Mouse (Mus musculus): ENCODE results near the gene Hmgcl. TPM values are rescaled to one million over a fixed set of nuclear protein-coding genes. Genes with fewer than 3 reads are reported as not detected.
A peak's percentile ranks its signal among the peaks of the same experiment; 100 is the strongest.

The Hmgcl gene
- total RNA-seq, 2 experiments from 2014 or later = 33.6 to 36.3 TPM

DNA sequence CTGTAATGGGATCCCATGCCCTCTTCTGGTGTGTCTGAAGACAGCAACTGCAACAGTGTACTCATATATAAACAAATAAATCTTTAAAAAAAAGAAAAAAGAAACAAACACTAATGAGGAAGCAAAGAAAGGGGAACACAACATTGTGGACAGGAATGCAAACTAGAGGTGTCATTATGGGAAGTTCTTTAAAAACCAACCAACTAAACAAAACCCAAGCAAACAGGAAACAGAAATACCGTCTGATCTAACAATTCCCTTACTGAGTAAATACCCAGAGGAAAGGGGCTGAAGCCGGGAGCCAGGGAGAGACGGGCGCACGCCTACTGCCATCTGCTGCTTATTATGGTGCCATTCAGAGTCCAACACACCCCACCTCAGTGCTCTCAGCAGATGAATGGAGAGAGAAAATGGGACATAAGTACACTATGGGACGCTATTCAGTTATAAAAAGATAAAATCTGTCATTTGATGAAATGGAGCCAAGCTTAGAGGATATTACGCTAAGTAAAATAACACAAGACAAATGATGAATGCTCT lies 35.3 kb downstream of the Hmgcl start:
- peak; percentile 62 to 69 for DNase-seq (ENCODE audit: low spot score in 2 of 2)

DNA sequence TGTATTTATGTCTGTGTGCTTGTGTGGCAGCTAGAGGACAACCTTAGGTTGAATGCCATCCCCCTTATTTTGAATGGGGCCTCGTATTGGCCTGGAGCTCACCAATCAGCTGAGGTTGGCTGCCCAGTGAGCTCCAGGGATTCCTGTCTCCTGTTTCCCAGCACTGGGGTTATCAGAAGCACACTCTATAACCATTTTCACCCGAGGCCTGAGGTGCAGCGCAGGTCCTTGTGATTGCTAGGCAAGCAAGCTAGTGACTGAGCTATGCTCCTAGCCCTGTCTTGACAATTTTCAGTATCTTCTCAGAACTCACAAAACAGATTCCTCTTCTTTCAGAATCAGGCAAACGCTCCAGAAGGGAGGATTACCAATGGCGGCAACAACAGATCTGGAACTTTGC lies 38.3 kb downstream of the Hmgcl start:
- DNase-seq (ENCODE audit: low spot score in 2 of 2) = no peak

DNA sequence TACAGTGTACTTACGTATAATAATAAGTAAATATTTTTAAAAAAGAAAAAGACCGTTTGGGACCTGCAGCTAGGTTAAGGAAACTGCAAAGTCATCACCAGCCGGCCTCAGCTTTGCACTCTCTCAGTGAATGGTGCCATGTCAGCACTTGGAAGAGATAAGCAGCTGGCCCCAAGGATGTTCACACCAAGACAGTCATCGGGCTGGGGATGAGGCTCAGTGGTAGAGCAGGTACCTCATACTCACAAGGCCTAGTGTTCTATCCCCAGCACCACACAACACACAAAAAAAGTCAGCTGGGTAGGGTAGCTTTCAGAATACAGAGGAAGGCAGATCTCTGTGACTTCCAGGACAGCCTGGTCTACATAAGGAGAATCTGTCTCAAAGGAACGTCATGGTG lies 38.9 kb downstream of the Hmgcl start:
- DNase-seq (ENCODE audit: low spot score in 2 of 2) = no peak

DNA sequence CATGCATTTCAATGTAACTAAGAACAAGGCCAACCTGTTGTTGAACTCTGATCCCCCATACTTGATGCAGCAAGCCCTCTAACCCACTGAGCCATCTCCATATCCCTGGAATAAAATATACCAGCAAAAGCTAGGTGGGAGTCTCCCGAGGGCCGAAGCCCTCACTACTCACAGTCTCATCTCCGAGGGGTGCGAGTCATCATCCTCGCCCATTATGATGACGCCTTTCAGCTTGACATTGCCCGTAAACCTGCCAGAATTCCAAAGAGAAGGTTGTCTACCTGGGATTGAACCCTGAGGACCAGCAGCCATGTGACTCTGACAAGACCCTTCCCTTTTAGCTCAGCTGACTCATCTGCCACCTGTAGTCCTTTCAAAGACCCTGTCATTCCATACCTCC lies 39.5 kb downstream of the Hmgcl start:
- DNase-seq (ENCODE audit: low spot score in 2 of 2) = no peak

DNA sequence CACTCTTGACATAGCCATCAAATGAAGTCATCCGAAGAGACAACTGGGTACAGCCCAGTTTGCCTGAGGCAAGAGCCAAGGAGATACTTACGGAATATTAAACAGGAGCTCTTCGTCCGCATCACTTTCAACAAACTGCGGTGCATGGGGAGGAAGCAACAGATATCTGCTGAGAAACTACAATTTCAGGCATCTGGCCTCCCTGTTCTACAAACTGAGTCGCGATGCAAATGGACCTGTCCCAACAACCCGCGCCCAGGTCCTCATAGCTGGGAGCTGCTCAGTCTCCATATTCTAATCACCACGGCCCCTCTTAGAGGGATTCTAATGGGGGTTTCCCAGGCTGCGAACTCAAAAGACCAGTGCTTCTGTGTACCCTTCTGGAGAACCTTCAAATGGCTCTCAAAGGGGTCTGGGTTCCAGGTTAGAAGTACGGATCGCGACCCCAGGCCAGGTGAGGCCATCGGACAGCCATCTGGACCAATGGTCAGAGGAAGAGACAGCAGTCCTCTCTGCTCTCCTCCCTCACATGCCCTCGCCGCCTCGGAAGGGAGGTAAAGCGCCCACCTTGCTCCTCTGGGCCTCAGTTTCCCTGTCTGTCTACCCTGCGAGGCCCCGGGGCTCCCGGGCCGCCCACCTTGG lies 40.2 kb downstream of the Hmgcl start:
- DNase-seq (ENCODE audit: low spot score in 2 of 2) = no peak

DNA sequence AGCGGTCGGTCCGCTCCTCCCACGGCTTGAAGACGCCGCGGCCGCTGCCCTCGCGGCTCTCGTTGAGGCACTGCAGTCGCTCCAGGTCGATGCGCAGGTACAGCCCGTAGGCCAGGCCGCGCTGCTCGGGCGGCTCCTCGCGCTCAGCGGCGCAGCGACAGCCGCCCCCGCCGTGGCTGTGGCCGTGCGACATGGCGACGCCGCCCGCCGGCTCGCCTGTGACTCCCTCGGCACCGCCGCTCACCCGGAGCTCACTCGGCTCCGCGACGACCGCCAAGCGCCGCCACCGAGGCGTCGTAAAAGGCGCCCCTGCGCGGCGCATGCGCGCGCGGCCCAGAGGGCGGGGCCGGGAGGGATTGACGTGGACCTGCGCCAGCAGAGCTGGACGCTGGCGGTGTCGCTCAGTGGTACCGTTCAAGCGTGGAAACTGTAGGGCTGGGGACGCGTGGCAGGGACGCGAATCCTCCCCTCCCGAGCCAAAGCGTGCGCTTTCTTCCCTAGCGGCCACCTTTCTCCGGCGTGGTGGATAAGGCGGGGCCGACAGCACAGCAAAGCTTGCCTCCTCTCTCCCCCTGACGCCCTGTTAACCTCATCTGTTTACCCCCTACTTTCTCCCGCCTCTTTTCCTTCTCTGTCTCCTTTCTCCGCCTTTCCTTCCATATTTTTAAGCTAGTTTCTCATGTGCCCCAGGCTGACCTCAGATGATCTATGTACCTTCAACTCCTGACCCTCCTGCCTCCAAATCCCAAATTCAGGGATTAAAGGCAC lies 40.9 kb downstream of the Hmgcl start, which contains the start of gene Pithd1:
Pithd1 (minus strand) TSS at position 322 of the 768 bp plus-strand sequence.
- DNase-seq (ENCODE audit: low spot score in 2 of 2) = peak; percentile 92 to 95

DNA sequence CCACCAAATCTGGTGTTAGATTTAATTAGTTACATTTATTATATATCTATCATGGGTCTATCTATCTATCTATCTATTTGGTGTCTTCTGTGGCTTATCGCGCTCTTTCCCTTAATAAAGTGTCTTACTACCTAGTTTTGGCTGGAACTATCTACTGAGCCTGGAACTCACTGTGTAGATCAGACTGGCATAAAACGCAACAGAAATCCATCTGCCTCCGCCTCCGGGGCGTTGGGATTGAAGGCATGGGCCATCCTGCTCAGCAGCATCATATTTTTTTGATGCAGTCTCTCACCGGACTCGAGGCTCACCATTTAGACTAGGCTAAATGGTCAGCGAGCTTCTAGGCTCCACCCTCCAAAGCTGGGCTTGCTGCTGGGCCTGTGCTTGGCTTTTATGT lies 41.5 kb downstream of the Hmgcl start:
- DNase-seq (ENCODE audit: low spot score in 2 of 2) = no peak

DNA sequence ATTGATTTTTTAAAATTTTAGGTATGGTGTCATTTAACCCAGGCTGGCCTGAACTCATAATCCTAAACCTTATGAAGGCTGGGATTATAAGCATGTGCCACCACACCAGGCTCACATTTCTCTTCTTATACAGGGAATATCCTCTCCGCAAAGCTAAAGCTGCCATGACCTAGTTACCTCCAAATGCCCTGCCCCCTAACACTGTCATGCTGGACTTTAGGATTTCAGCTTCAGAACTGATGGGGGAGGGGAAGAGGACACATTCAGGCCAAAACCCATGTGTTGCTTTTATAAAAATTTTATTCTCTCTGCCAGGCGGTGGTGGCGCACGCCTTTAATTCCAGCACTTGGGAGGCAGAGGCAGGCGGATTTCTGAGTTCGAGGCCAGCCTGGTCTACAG lies 47.7 kb downstream of the Hmgcl start:
- no peak for DNase-seq (ENCODE audit: low spot score in 2 of 2)

DNA sequence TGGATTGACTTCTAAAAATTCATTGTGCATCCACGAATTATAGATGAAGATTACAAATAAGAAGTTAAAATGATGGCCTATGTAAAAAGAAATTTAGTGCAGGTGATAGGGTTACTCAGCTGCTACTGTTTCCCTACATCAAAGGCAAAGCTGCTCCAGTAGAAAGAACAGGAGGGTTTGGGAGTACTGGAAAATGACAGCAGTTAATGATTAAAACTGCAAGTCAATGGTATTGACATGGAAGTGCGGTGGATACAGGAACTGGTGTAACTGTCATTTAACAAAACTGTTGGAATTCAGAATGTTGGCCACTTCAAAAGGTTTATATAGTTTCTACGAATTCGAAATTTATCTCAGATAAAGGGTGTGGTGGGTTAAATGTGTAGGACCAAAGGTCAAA lies 48.9 kb downstream of the Hmgcl start:
- DNase-seq (ENCODE audit: low spot score in 2 of 2) = no peak

DNA sequence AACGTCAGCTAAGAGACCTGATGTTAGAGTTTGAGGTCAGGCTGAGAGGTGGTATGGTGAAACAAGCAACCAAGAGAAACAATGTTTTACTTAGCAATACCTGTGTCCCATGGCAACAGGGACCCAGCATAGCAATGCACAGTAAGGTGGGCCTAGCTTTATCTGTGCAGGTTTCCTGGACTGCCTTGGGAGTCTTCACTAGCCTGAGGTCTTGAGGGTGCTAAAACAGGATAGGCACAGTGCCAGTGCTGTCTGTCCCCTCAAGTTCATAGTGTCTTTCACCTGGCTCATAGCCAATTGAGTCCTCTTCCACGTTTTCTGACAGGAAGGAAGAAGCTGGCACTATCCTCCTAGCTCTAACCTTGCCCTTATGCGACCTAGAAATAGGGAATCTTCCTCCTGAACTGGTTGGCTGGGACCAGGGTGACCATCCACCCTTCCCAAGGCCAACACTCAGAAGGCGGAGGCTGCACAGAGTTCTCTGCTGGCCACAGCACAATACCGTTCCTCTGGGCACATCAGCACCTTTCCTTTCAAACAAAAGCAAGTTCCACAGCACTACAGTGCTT lies 57.9 kb downstream of the Hmgcl start:
- DNase-seq (ENCODE audit: low spot score in 2 of 2) = no peak

DNA sequence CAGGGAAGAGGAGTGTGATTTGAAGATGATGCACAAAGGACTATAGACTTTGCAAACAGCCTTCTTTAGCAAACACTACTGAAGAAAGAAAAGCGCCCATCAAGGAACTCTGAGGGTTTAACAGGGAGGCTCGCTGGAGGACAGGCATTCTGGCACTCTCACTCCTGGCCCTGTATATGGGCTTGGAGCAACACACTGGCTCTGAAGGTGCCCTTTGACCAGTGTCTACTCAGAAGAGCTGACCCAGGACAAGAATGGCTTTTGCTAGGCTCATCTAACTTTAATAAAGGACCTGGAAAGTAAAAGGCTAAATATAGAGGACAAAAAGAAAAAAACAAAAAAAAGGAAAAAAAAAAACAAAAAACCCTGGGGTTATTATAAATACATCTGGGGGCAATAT lies 58.7 kb downstream of the Hmgcl start:
- DNase-seq (ENCODE audit: low spot score in 2 of 2) = no peak

DNA sequence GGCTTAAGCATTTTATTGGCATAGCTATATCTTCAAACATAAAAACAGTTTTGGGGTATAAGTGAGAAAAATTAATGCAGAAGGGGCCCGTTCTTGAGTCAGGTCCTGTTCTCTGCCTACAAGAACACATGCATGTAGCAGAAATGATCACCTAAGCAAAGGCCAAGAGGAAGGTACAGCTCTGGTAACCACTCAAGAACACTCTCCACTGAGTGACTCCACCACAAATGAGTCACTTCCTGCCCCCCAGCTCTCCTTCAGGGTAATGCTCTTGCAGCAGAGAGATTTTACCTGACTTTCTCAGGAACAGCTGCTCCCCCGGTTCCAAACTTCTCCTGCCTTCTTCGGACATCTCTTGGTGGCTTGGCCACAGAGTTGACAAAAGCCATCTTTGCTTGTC lies 60.6 kb downstream of the Hmgcl start:
- DNase-seq (ENCODE audit: low spot score in 2 of 2) = no peak

DNA sequence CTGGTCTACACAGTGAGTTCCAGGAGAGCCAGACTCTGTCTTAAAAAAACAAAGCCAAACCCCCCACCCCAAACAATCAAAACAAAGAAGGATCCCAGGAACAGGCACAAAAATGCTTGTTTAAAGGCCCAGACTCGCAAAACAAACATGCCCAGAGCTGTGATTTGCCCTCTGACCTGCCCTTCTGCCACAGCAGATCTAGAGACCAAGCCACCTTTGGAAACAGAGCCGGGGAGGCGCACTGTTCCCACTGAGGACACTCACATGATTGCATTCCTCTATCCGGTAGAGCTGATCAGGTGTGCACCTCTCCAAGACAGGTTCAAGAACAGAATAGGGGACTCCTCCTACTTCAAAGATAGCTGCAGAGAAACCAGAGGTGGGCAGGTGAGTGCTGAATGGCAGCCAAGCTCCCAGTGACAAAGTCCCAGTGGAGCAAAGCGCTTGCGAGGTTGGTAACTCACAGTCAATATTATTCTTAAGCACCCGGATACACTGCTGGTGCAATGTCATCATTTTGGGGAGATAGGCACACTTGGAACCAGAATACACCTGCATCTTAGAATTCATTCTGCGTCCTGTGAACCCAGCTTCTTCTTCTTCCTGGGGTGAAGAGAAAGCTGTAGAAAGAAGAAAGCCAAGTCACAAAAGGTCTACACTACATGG lies 62.7 kb downstream of the Hmgcl start:
- no peak for DNase-seq (ENCODE audit: low spot score in 2 of 2)

DNA sequence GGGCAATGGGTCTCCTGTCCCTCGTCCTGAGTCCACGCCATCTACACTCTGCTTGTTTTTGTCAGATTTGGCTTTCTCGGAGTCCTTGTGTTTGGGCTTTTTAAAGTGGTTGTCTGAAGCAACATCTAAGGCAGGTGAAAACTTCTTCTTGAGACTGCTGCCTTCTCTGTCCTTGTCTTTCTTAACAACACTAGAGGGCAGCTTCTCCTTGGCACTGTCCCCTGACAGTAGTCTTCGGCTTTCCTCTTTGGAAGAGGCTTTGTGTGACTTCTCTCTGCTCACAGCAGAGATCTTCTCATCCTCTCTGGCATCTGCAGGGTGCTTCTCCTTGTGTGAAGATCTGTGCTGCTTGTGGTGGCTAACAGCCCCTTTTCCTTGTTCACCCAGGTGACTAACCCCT lies 64.3 kb downstream of the Hmgcl start:
- DNase-seq (ENCODE audit: low spot score in 2 of 2) = no peak

Other genes starting within 250 kb of the Hmgcl start
- under 1 TPM; 0.13 to 0.18 TPM for gene Il22ra1, start 218.3 kb upstream of the Hmgcl start, total RNA-seq (2021)
- 1 to 10 TPM; 2.0 to 2.4 TPM for gene Myom3, start 186.7 kb upstream of the Hmgcl start, total RNA-seq (2021)
- 10 to 100 TPM; 86.7 to 88.2 TPM for gene Srsf10, start 90.7 kb upstream of the Hmgcl start, total RNA-seq (2021)
- 10 to 100 TPM; 59.0 to 80.1 TPM for gene Pnrc2, start 72.6 kb upstream of the Hmgcl start, total RNA-seq (2021)
- gene Cnr2, start 51.1 kb upstream of the Hmgcl start, total RNA-seq (2021) = under 1 TPM; 0.18 to 0.22 TPM
- gene Fuca1, start 25.7 kb upstream of the Hmgcl start, total RNA-seq (2021) = 10 to 100 TPM; 50.9 to 56.1 TPM
- 10 to 100 TPM; 34.6 to 36.2 TPM for gene Gale, start 17.3 kb downstream of the Hmgcl start, total RNA-seq (2021)
- gene Lypla2, start 26.2 kb downstream of the Hmgcl start, total RNA-seq (2021) = 100 to 1,000 TPM; 113 to 119 TPM
- 10 to 100 TPM; 76.2 to 81.0 TPM for gene Pithd1, start 40.8 kb downstream of the Hmgcl start, total RNA-seq (2021)
- 10 to 100 TPM; 32.5 to 33.6 TPM for gene Eloa, start 75.3 kb downstream of the Hmgcl start, total RNA-seq (2021)
- gene Rpl11, start 107.0 kb downstream of the Hmgcl start, total RNA-seq (2021) = 100 to 1,000 TPM; 322 to 405 TPM
- gene Id3, start 197.0 kb downstream of the Hmgcl start, total RNA-seq (2021) = 100 to 1,000 TPM in 1 of 2 experiments, 10 to 100 TPM in 1; 80.3 to 101 TPM
- gene E2f2, start 225.9 kb downstream of the Hmgcl start, total RNA-seq (2021) = 1 to 10 TPM; 1.1 to 2.3 TPM

All from layer of hippocampus, postnatal 10 days (tissue).